Mouse (Mus musculus) bone marrow, adult 2 months (tissue): ENCODE measurements around the gene Slc24a3.

Source experiments
- CTCF ChIP-seq: fragments of 200-500 bp; IDR thresholded peaks from 2 replicates; pipeline ENCODE4 v1.5.1; 2011; ENCODE audit warnings: low read length, control low read depth; ENCODE audit not compliant: control insufficient read depth, insufficient read depth
- POLR2A ChIP-seq: fragments of 200-500 bp; IDR thresholded peaks from 2 replicates; pipeline ENCODE4 v1.6.1; 2011; ENCODE audit warnings: low read depth, mild to moderate bottlenecking, control low read depth, low read length, borderline replicate concordance; ENCODE audit not compliant: control insufficient read depth

DNA sequence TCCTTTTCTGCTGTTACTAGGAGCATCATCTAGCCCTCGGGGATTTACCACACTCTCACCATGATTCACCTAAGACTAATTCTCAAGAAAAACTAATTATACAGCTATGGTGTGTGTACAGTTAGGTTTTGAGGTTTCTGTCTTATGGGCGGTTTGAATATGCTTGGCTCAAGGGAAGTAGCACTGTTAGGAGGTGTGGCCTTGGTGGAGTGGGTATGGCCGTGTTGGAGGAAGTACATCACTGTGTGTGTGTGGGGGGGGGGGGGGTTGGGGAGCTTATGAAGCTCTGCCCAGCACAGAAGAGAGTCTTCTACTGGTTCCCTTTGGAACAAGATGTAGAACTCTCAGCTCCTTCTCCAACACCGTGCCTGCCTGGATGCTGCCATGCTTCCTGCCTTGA is 368.2 kb downstream of the Slc24a3 start:
- TF ChIP-seq CTCF (no peak), POLR2A (no peak)
